Mouse (Mus musculus) liver, postnatal 0 days (tissue): ENCODE results near the gene Ift20. TPM values are rescaled to one million over a fixed set of nuclear protein-coding genes. Genes with fewer than 3 reads are reported as not detected.
"Not testable (repeated sequence)": the region's sequence is repeated elsewhere in the genome, so short reads cannot be mapped to it uniquely, and the experiment has no call there.

Source experiments
- ATAC-seq: fragments of 200-750 bp; cut with Nextera tagmentation; 2 replicates; pipeline ENCODE4 v1.8.0; 2017; ENCODE audit warnings: mild to moderate bottlenecking, moderate library complexity
- DNase-seq: peaks from one replicate; pipeline ENCODE4 v3.0.0-alpha.2; 2016
- H3K27ac ChIP-seq: fragments of 300-500 bp; sonication (generic); 2 replicates; pipeline ENCODE4 v1.5.1; 2014; ENCODE audit warnings: antibody characterized with exemption, moderate library complexity, mild to moderate bottlenecking, low read depth
- H3K27me3 ChIP-seq: fragments of 300-500 bp; sonication (generic); 2 replicates; pipeline ENCODE4 v1.6.1; 2014; ENCODE audit warnings: low read length, control low read depth, mixed read lengths; ENCODE audit not compliant: insufficient read depth
- H3K36me3 ChIP-seq: fragments of 300-500 bp; sonication (generic); replicated peaks from 2 replicates; pipeline ENCODE4 v1.6.1; 2014; ENCODE audit warnings: mild to moderate bottlenecking, control low read depth, low read length, moderate library complexity, mixed read lengths; ENCODE audit not compliant: insufficient read depth
- H3K4me1 ChIP-seq: fragments of 300-500 bp; sonication (generic); 2 replicates; pipeline ENCODE4 v1.6.1; 2014; ENCODE audit warnings: antibody characterized with exemption, mild to moderate bottlenecking, control low read depth; ENCODE audit not compliant: insufficient read depth
- H3K4me2 ChIP-seq: fragments of 300-500 bp; sonication (generic); 2 replicates; pipeline ENCODE4 v1.6.1; 2014; ENCODE audit warnings: low read depth, mild to moderate bottlenecking, low read length, moderate library complexity, mixed read lengths
- H3K4me3 ChIP-seq: fragments of 300-500 bp; sonication (generic); 2 replicates; pipeline ENCODE4 v1.5.1; 2014; ENCODE audit warnings: low read depth, low read length
- H3K9ac ChIP-seq: fragments of 300-500 bp; sonication (generic); replicated peaks from 2 replicates; pipeline ENCODE4 v1.6.1; 2014; ENCODE audit warnings: mild to moderate bottlenecking, moderate library complexity
- H3K9me3 ChIP-seq: fragments of 300-500 bp; sonication (generic); 2 replicates; pipeline ENCODE4 v1.6.1; 2016; ENCODE audit warnings: mild to moderate bottlenecking, control low read depth, low read length, mixed read lengths
- CTCF ChIP-seq: sonication (generic); IDR thresholded peaks from 2 replicates; pipeline ENCODE4 v1.5.1; 2016; ENCODE audit warnings: antibody characterized with exemption, low read depth
- EP300 ChIP-seq: IDR thresholded peaks from 2 replicates; pipeline ENCODE4 v1.6.1; 2016; ENCODE audit warnings: antibody characterized with exemption, low read depth, mild to moderate bottlenecking
- WGBS: fragments of 180-500 bp; shearing (Covaris S2); extraction: QIAGEN DNeasy Blood & Tissue Kit; methylation state at CpG from one replicate; pipeline ENCODE4 v1.1.7; 2014; ENCODE audit not compliant: insufficient replicate concordance; 5-methylcytosine and 5-hydroxymethylcytosine counted together
- polyA plus RNA-seq: library from polyadenylated mRNA; unstranded; fragments of >200 nt; fragmentation: Nextera tagmentation; extraction: Ambion mirVana; gene quantifications from 2 replicates; pipeline ENCODE4 v1.2.1, GENCODE M21; 2015

Ift20 gene
- polyA plus RNA-seq, 1 experiment from 2014 or later, result 85.1 TPM

DNA sequence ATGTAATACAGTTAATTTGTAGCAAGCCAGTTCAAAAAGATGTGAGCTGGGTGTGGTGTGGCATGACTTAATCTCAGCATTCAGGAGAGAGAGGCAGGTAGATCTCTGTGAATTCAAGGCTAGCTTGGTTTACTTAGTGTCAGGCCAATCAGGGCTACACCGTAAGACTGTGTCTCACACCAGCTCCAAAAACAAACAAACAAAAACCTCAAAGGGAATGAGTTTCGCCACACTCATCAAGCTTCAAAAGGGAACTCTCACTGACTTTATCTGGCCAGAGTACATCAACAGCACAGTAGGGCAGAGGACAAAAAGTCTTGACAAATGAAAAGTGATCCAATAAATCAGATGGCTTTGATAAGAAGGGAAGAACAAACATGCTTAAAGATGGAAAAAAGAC is 38.8 kb downstream of the Ift20 start:
- Histone ChIP-seq H3K4me2 (no peak overlapping the region), H3K9me3 (no peaks in the 10 kb centered on the region), H3K4me1 (peaks cover 5% of the 10 kb centered on the region), H3K4me3 (no peak overlapping the region), H3K27ac (peak overlapping the region; percentile 83), H3K27me3 (no peaks in the 10 kb centered on the region), H3K36me3 (0 out of 2 replicates have a peak, but pooled peaks cover 4% of the 10 kb centered on the region), H3K9ac (no peak overlapping the region)
- DNase-seq (no peak), ATAC-seq (peak; percentile 93)
- TF ChIP-seq EP300 (peak; percentile 13; the same call in 1 of the 2 replicates), CTCF (no peak)
- WGBS, result 65% methylated on average over 2 of the region's 2 CpGs

DNA sequence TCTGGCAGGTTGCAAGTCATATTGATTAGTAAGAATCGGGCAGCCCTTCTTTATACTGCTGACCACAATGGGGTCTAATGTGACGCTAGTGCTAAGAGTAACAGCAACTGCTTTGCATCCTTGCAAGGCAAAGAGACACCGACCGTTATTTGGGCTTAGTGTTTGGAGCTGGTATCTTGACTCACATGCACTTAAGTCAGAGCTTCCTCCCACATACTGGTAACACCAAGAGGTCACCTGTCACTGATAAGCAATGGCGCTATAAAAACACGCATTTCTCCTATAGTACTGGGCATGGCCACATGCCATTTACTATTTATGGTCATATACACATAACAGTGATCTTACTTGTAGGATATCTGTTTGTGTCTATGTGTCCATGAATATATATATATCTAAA is 46.7 kb downstream of the Ift20 start:
- TF ChIP-seq EP300 (peak; percentile 77), CTCF (no peak)
- 50% methylated on average over 6 of the region's 6 CpGs for WGBS
- H3K4me1 ChIP-seq, result no peaks in the 10 kb centered on the region
- no peaks in the 10 kb centered on the region for H3K9me3 ChIP-seq
- H3K4me3 ChIP-seq, result no peak overlapping the region
- DNase-seq, result no peak
- no peak overlapping the region for H3K9ac ChIP-seq
- H3K4me2 ChIP-seq, result no peak overlapping the region
- H3K36me3 ChIP-seq, result peaks cover 14% of the 10 kb centered on the region; the same call in 1 of the 2 replicates
- no peak overlapping the region for H3K27ac ChIP-seq
- H3K27me3 ChIP-seq, result no peaks in the 10 kb centered on the region
- ATAC-seq, result no peak

DNA sequence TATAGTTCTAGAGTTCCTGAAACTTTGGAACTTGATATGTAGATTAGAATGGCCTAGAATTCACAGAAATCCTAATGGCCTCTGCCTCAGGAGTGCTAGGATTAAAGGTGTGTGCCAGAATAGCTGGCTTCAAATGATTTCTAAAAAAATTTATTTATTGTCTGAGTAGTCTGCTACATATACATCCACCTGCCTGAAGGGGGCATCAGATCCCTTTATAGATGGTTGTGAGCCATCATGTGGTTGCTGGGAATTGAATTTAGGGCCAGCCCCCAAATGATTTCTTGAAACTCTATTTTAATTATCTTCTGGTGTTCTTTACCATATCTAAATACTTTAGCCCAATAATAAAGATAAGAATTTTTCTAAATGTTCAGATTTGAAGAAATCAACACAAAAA is 49.9 kb downstream of the Ift20 start:
- peaks cover 10% of the 10 kb centered on the region; the same call in 1 of the 2 replicates for H3K36me3 ChIP-seq
- no peaks in the 10 kb centered on the region for H3K27me3 ChIP-seq
- DNase-seq (no peak), ATAC-seq (no peak)
- H3K4me1 ChIP-seq, result no peaks in the 10 kb centered on the region
- H3K4me3 ChIP-seq, result no peak overlapping the region
- no peak overlapping the region for H3K4me2 ChIP-seq
- H3K9ac ChIP-seq, result no peak overlapping the region
- TF ChIP-seq EP300 (no peak), CTCF (peak; percentile 47)
- no peak overlapping the region for H3K27ac ChIP-seq
- H3K9me3 ChIP-seq, result no peaks in the 10 kb centered on the region

DNA sequence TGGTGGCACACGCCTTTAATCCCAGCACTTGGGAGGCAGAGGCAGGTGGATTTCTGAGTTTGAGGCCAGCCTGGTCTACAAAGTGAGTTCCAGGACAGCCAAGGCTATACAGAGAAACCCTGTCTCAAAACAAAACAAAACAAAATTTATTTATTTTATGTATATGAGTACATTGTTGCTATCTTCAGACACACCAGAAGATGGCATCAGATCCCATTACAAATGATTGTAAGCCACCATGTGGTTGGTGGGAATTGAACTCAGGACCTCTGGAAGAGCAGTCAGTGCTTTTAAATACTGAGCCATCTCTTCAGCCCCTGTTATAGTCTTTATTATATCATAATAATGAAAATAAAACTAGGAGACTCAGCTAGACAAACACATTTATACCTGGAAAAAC is 51.5 kb downstream of the Ift20 start:
- not testable (repeated sequence) for H3K27me3 ChIP-seq, H3K4me3 ChIP-seq, H3K4me2 ChIP-seq, H3K9ac ChIP-seq, DNase-seq, H3K9me3 ChIP-seq, ATAC-seq, H3K36me3 ChIP-seq, H3K4me1 ChIP-seq, H3K27ac ChIP-seq
- 0 out of 2 replicates have a peak, but pooled peaks have one; percentile 12 for TF ChIP-seq CTCF
- WGBS, result 80% methylated on average over 1 of the region's 1 CpGs

Other genes starting within 250 kb of the Ift20 start
- gene BC030499, start 245.5 kb upstream of the Ift20 start, polyA plus RNA-seq, result 0.07 TPM in 1 of 2 replicates, not detected in the other
- gene Spag5, start 234.8 kb upstream of the Ift20 start, polyA plus RNA-seq, result 9.8 and 11.4 TPM in 2 replicates
- 12.1 and 15.4 TPM in 2 replicates for gene Aldoc, start 213.4 kb upstream of the Ift20 start, polyA plus RNA-seq
- 33.1 and 34.6 TPM in 2 replicates for gene Pigs, start 207.9 kb upstream of the Ift20 start, polyA plus RNA-seq
- 63.7 and 77.0 TPM in 2 replicates for gene Unc119, start 192.9 kb upstream of the Ift20 start, polyA plus RNA-seq
- not detected in 2 replicates for gene Foxn1, start 149.8 kb upstream of the Ift20 start, polyA plus RNA-seq
- gene Slc13a2, start 114.1 kb upstream of the Ift20 start, polyA plus RNA-seq, result 0.07 and 0.08 TPM in 2 replicates
- 20.5 and 22.3 TPM in 2 replicates for gene Slc46a1, start 70.7 kb upstream of the Ift20 start, polyA plus RNA-seq
- gene Sarm1, start 38.6 kb upstream of the Ift20 start, polyA plus RNA-seq, result 0.14 and 0.21 TPM in 2 replicates
- 2,013 and 2,040 TPM in 2 replicates for gene Vtn, start 37.3 kb upstream of the Ift20 start, polyA plus RNA-seq
- gene Sebox, start 32.9 kb upstream of the Ift20 start, polyA plus RNA-seq, result 0.11 and 0.16 TPM in 2 replicates
- gene Tmem199, start 24.2 kb upstream of the Ift20 start, polyA plus RNA-seq, result 21.1 TPM in 2 replicates
- 94.2 and 96.6 TPM in 2 replicates for gene Poldip2, start 24.2 kb upstream of the Ift20 start, polyA plus RNA-seq
- 12.9 and 13.1 TPM in 2 replicates for gene Tnfaip1, start within 50 bp of the Ift20 start, polyA plus RNA-seq
- 79.2 and 81.5 TPM in 2 replicates for gene Tmem97, start 14.4 kb downstream of the Ift20 start, polyA plus RNA-seq
- gene Nlk, start 161.0 kb downstream of the Ift20 start, polyA plus RNA-seq, result 5.2 and 6.1 TPM in 2 replicates
- 19.0 and 20.1 TPM in 2 replicates for gene Ccnq, start 215.4 kb downstream of the Ift20 start, polyA plus RNA-seq